Mouse (Mus musculus) midbrain, embryonic 10.5 days (tissue): ENCODE results near the gene Ghr. TPM values are rescaled to one million over a fixed set of nuclear protein-coding genes. Genes with fewer than 3 reads are reported as not detected.

Experiments used
- DNase-seq: peaks from one replicate; pipeline ENCODE4 v3.0.0-alpha.2; 2017; ENCODE audit warnings: low spot score
- H3K27ac ChIP-seq: fragments of 300-500 bp; sonication (generic); replicated peaks from 2 replicates; pipeline ENCODE4 v1.5.1; 2016; ENCODE audit warnings: mild to moderate bottlenecking
- H3K27me3 ChIP-seq: fragments of 300-500 bp; sonication (generic); 2 replicates; pipeline ENCODE4 v1.6.1; 2016; ENCODE audit warnings: low read depth, mild to moderate bottlenecking; ENCODE audit not compliant: poor library complexity, severe bottlenecking
- H3K36me3 ChIP-seq: fragments of 300-500 bp; sonication (generic); 2 replicates; pipeline ENCODE4 v1.6.1; 2016; ENCODE audit warnings: mild to moderate bottlenecking, moderate library complexity
- H3K4me1 ChIP-seq: fragments of 300-500 bp; sonication (generic); 2 replicates; pipeline ENCODE4 v1.6.1; 2016
- H3K4me3 ChIP-seq: fragments of 300-500 bp; sonication (generic); 2 replicates; pipeline ENCODE4 v1.5.1; 2016; ENCODE audit warnings: mild to moderate bottlenecking, moderate library complexity
- H3K9me3 ChIP-seq: fragments of 300-500 bp; sonication (generic); replicated peaks from 2 replicates; pipeline ENCODE4 v1.6.1; 2016; ENCODE audit warnings: mild to moderate bottlenecking
- WGBS: fragments of 180-500 bp; shearing (Covaris S2); methylation state at CpG from one replicate; pipeline ENCODE4 v1.1.7; 2016; 5-methylcytosine and 5-hydroxymethylcytosine counted together
- polyA plus RNA-seq: library from polyadenylated mRNA; unstranded; fragments of >200 nt; fragmentation: Nextera tagmentation; extraction: Ambion mirVana; gene quantifications from 2 replicates; pipeline ENCODE4 v1.2.1, GENCODE M21; 2016

The Ghr gene
- polyA plus RNA-seq, 1 experiment from 2014 or later = 6.9 TPM

- Histone ChIP-seq H3K4me3 (no peak overlapping the region), H3K4me1 (no peaks in the 10 kb centered on the region), H3K27ac (no peak overlapping the region), H3K36me3 (no peaks in the 10 kb centered on the region), H3K9me3 (no peaks in the 10 kb centered on the region), H3K27me3 (no peaks in the 10 kb centered on the region)
- no peak for DNase-seq
- WGBS = 90% methylated on average over 4 of the region's 4 CpGs
Observed at GRCm38 (mm10) chr15:3466608-3467007, 116.7 kb downstream of the Ghr start.

GRCm38 (mm10) chr15:3464754-3465153 is 118.5 kb downstream of the Ghr start:
- WGBS = 80% methylated on average over 4 of the region's 4 CpGs
- no peak overlapping the region for H3K4me3 ChIP-seq

GRCm38 (mm10) chr15:3456543-3456942 is 126.7 kb downstream of the Ghr start:
- Histone ChIP-seq H3K27ac (no peak overlapping the region), H3K4me3 (no peak overlapping the region), H3K27me3 (no peaks in the 10 kb centered on the region), H3K9me3 (no peaks in the 10 kb centered on the region), H3K36me3 (no peaks in the 10 kb centered on the region), H3K4me1 (no peaks in the 10 kb centered on the region)
- no peak for DNase-seq
- WGBS = 87% methylated on average over 4 of the region's 4 CpGs

More at GRCm38 (mm10) chr15:3464754-3465153, 118.5 kb downstream of the Ghr start:
- H3K27ac ChIP-seq = no peak overlapping the region
- no peaks in the 10 kb centered on the region for H3K9me3 ChIP-seq
- no peak for DNase-seq
- no peaks in the 10 kb centered on the region for H3K27me3 ChIP-seq
- H3K36me3 ChIP-seq = no peaks in the 10 kb centered on the region
- H3K4me1 ChIP-seq = no peaks in the 10 kb centered on the region

GRCm38 (mm10) chr15:3455572-3455971 is 127.7 kb downstream of the Ghr start:
- Histone ChIP-seq H3K9me3 (no peaks in the 10 kb centered on the region), H3K4me3 (no peak overlapping the region), H3K27ac (no peak overlapping the region), H3K36me3 (no peaks in the 10 kb centered on the region), H3K4me1 (no peaks in the 10 kb centered on the region), H3K27me3 (no peaks in the 10 kb centered on the region)
- DNase-seq = no peak

GRCm38 (mm10) chr15:3452080-3452752 is 131.1 kb downstream of the Ghr start:
- WGBS = 83% methylated on average over 5 of the region's 5 CpGs
- H3K36me3 ChIP-seq = no peaks in the 10 kb centered on the region
- H3K4me1 ChIP-seq = no peaks in the 10 kb centered on the region
- no peaks in the 10 kb centered on the region for H3K27me3 ChIP-seq
- DNase-seq = no peak
- no peak overlapping the region for H3K27ac ChIP-seq
- H3K9me3 ChIP-seq = no peaks in the 10 kb centered on the region
- no peak overlapping the region for H3K4me3 ChIP-seq

- no peak for DNase-seq
- Histone ChIP-seq H3K36me3 (no peaks in the 10 kb centered on the region), H3K4me1 (no peaks in the 10 kb centered on the region), H3K27ac (no peak overlapping the region), H3K4me3 (no peak overlapping the region), H3K9me3 (no peaks in the 10 kb centered on the region), H3K27me3 (no peaks in the 10 kb centered on the region)
- 75% methylated on average over 2 of the region's 2 CpGs for WGBS
Observed at GRCm38 (mm10) chr15:3449564-3449963, 133.7 kb downstream of the Ghr start.

GRCm38 (mm10) chr15:3445285-3445909 is 137.9 kb downstream of the Ghr start:
- WGBS = 77% methylated on average over 7 of the region's 7 CpGs
- Histone ChIP-seq H3K9me3 (no peaks in the 10 kb centered on the region), H3K27ac (no peak overlapping the region), H3K4me1 (no peaks in the 10 kb centered on the region), H3K27me3 (no peaks in the 10 kb centered on the region), H3K4me3 (no peak overlapping the region), H3K36me3 (no peaks in the 10 kb centered on the region)
- DNase-seq = no peak

GRCm38 (mm10) chr15:3444448-3445020 is 138.8 kb downstream of the Ghr start:
- H3K27me3 ChIP-seq = no peaks in the 10 kb centered on the region
- no peak for DNase-seq
- H3K36me3 ChIP-seq = no peaks in the 10 kb centered on the region
- 89% methylated on average over 8 of the region's 8 CpGs for WGBS
- no peak overlapping the region for H3K4me3 ChIP-seq
- H3K9me3 ChIP-seq = no peaks in the 10 kb centered on the region
- no peaks in the 10 kb centered on the region for H3K4me1 ChIP-seq
- no peak overlapping the region for H3K27ac ChIP-seq

- peak; percentile 14 for DNase-seq
- Histone ChIP-seq H3K36me3 (no peaks in the 10 kb centered on the region), H3K4me1 (no peaks in the 10 kb centered on the region), H3K27ac (no peak overlapping the region), H3K4me3 (no peak overlapping the region), H3K9me3 (no peaks in the 10 kb centered on the region), H3K27me3 (no peaks in the 10 kb centered on the region)
- WGBS = 56% methylated on average over 4 of the region's 4 CpGs
Observed at GRCm38 (mm10) chr15:3441506-3442286, 141.6 kb downstream of the Ghr start.

- Histone ChIP-seq H3K4me1 (no peaks in the 10 kb centered on the region), H3K9me3 (no peaks in the 10 kb centered on the region), H3K4me3 (no peak overlapping the region), H3K36me3 (no peaks in the 10 kb centered on the region), H3K27ac (no peak overlapping the region), H3K27me3 (no peaks in the 10 kb centered on the region)
- DNase-seq = no peak
- WGBS = 75% methylated on average over 3 of the region's 3 CpGs
Observed at GRCm38 (mm10) chr15:3437381-3437780, 145.9 kb downstream of the Ghr start.

GRCm38 (mm10) chr15:3435637-3436036 is 147.7 kb downstream of the Ghr start:
- 68% methylated on average over 4 of the region's 4 CpGs for WGBS
- no peak for DNase-seq
- Histone ChIP-seq H3K27me3 (no peaks in the 10 kb centered on the region), H3K36me3 (no peaks in the 10 kb centered on the region), H3K9me3 (no peaks in the 10 kb centered on the region), H3K4me1 (no peaks in the 10 kb centered on the region), H3K27ac (no peak overlapping the region), H3K4me3 (no peak overlapping the region)

GRCm38 (mm10) chr15:3434461-3434860 is 148.8 kb downstream of the Ghr start:
- Histone ChIP-seq H3K4me3 (no peak overlapping the region), H3K27ac (no peak overlapping the region), H3K27me3 (no peaks in the 10 kb centered on the region), H3K9me3 (no peaks in the 10 kb centered on the region), H3K4me1 (no peaks in the 10 kb centered on the region), H3K36me3 (no peaks in the 10 kb centered on the region)
- no peak for DNase-seq
- WGBS = 92% methylated on average over 3 of the region's 3 CpGs

GRCm38 (mm10) chr15:3433281-3433680 is 150.0 kb downstream of the Ghr start:
- WGBS = 83% methylated on average over 7 of the region's 7 CpGs
- no peak for DNase-seq

More at GRCm38 (mm10) chr15:3433281-3433680, 150.0 kb downstream of the Ghr start:
- Histone ChIP-seq H3K27me3 (no peaks in the 10 kb centered on the region), H3K27ac (no peak overlapping the region), H3K4me1 (no peaks in the 10 kb centered on the region), H3K4me3 (no peak overlapping the region), H3K36me3 (no peaks in the 10 kb centered on the region), H3K9me3 (no peaks in the 10 kb centered on the region)
